Mouse (Mus musculus) intestine, embryonic 14.5 days (tissue): ENCODE measurements around the gene Pdha2. TPM values are rescaled to one million over a fixed set of nuclear protein-coding genes. Genes with fewer than 3 reads are reported as not detected.

ENCODE experiments used
- ATAC-seq: fragments of 200-750 bp; cut with Nextera tagmentation; replicated peaks from 2 replicates; pipeline ENCODE4 v1.8.0; 2017; ENCODE audit warnings: low read depth, moderate number of reproducible peaks, moderate TSS enrichment, moderate library complexity; ENCODE audit not compliant: low FRiP score, low TSS enrichment
- DNase-seq: peaks from one replicate; pipeline ENCODE4 v3.0.0-alpha.2; 2018; ENCODE audit warnings: low spot score
- H3K27ac ChIP-seq: fragments of 300-500 bp; sonication (generic); 2 replicates; pipeline ENCODE4 v1.5.1; 2014; ENCODE audit warnings: low read depth, mild to moderate bottlenecking, control low read depth
- H3K27me3 ChIP-seq: fragments of 300-500 bp; sonication (generic); replicated peaks from 2 replicates; pipeline ENCODE4 v1.6.1; 2014; ENCODE audit warnings: low read length, control low read depth; ENCODE audit not compliant: control insufficient read depth, insufficient read depth
- H3K36me3 ChIP-seq: fragments of 300-500 bp; sonication (generic); 2 replicates; pipeline ENCODE4 v1.6.1; 2014; ENCODE audit warnings: low read length, control low read depth; ENCODE audit not compliant: control insufficient read depth, insufficient read depth
- H3K4me1 ChIP-seq: fragments of 300-500 bp; sonication (generic); replicated peaks from 2 replicates; pipeline ENCODE4 v1.6.1; 2014; ENCODE audit warnings: low read length, control low read depth, mixed read lengths; ENCODE audit not compliant: control insufficient read depth, insufficient read depth
- H3K4me2 ChIP-seq: fragments of 300-500 bp; sonication (generic); 2 replicates; pipeline ENCODE4 v1.6.1; 2014; ENCODE audit warnings: low read length
- H3K4me3 ChIP-seq: fragments of 300-500 bp; sonication (generic); 2 replicates; pipeline ENCODE4 v1.5.1; 2014; ENCODE audit warnings: low read depth, low read length, control low read depth, mixed read lengths
- H3K9ac ChIP-seq: fragments of 300-500 bp; sonication (generic); 2 replicates; pipeline ENCODE4 v1.6.1; 2014; ENCODE audit warnings: mild to moderate bottlenecking, low read length
- H3K9me3 ChIP-seq: fragments of 300-500 bp; sonication (generic); 2 replicates; pipeline ENCODE4 v1.6.1; 2016; ENCODE audit warnings: low read length, control low read depth; ENCODE audit not compliant: control insufficient read depth
- WGBS: fragments of 180-500 bp; shearing (Covaris S2); extraction: QIAGEN DNeasy Blood & Tissue Kit; methylation state at CpG from one replicate; pipeline ENCODE4 v1.1.7; 2014; 5-methylcytosine and 5-hydroxymethylcytosine counted together
- polyA plus RNA-seq: library from polyadenylated mRNA; unstranded; fragments of >200 nt; fragmentation: Nextera tagmentation; extraction: Ambion mirVana; gene quantifications from 2 replicates; pipeline ENCODE4 v1.2.1, GENCODE M21; 2014

The Pdha2 gene
- polyA plus RNA-seq, 1 experiment from 2014 or later, result not detected

- Histone ChIP-seq H3K27me3 (no peaks in the 10 kb centered on the region), H3K9me3 (0 out of 2 replicates have a peak, but pooled peaks cover 3% of the 10 kb centered on the region), H3K4me2 (no peak overlapping the region), H3K4me3 (no peak overlapping the region), H3K36me3 (no peaks in the 10 kb centered on the region), H3K27ac (no peak overlapping the region), H3K4me1 (no peaks in the 10 kb centered on the region), H3K9ac (no peak overlapping the region)
- ATAC-seq (no peak), DNase-seq (no peak)
- WGBS, result 77% methylated on average over 6 of the region's 6 CpGs
Measured at GRCm38 (mm10) chr3:141216237-141216636, 4.1 kb upstream of the Pdha2 start.

GRCm38 (mm10) chr3:141214789-141215188 lies 2.6 kb upstream of the Pdha2 start:
- no peak for ATAC-seq
- WGBS, result 86% methylated on average over 2 of the region's 2 CpGs
- H3K36me3 ChIP-seq, result no peaks in the 10 kb centered on the region

GRCm38 (mm10) chr3:141214197-141214596 lies 2.0 kb upstream of the Pdha2 start:
- Histone ChIP-seq H3K36me3 (no peaks in the 10 kb centered on the region), H3K27ac (no peak overlapping the region), H3K9ac (no peak overlapping the region), H3K27me3 (no peaks in the 10 kb centered on the region), H3K4me1 (no peaks in the 10 kb centered on the region), H3K4me2 (no peak overlapping the region), H3K4me3 (no peak overlapping the region), H3K9me3 (0 out of 2 replicates have a peak, but pooled peaks cover 6% of the 10 kb centered on the region)
- DNase-seq (no peak), ATAC-seq (no peak)

More at GRCm38 (mm10) chr3:141214789-141215188, 2.6 kb upstream of the Pdha2 start:
- H3K27ac ChIP-seq, result no peak overlapping the region
- no peaks in the 10 kb centered on the region for H3K4me1 ChIP-seq
- H3K27me3 ChIP-seq, result no peaks in the 10 kb centered on the region
- 0 out of 2 replicates have a peak, but pooled peaks cover 6% of the 10 kb centered on the region for H3K9me3 ChIP-seq
- no peak for DNase-seq
- no peak overlapping the region for H3K4me3 ChIP-seq
- no peak overlapping the region for H3K9ac ChIP-seq
- no peak overlapping the region for H3K4me2 ChIP-seq

GRCm38 (mm10) chr3:141211644-141212043 lies 511 bp downstream of the Pdha2 start:
- Histone ChIP-seq H3K4me2 (no peak overlapping the region), H3K4me1 (no peaks in the 10 kb centered on the region), H3K27me3 (no peaks in the 10 kb centered on the region), H3K27ac (no peak overlapping the region), H3K36me3 (no peaks in the 10 kb centered on the region), H3K9ac (no peak overlapping the region), H3K9me3 (0 out of 2 replicates have a peak, but pooled peaks cover 6% of the 10 kb centered on the region), H3K4me3 (no peak overlapping the region)
- ATAC-seq (no peak), DNase-seq (no peak)
- 96% methylated on average over 17 of the region's 17 CpGs for WGBS

- no peaks in the 10 kb centered on the region for H3K36me3 ChIP-seq
- no peak for ATAC-seq
Measured at GRCm38 (mm10) chr3:141201766-141202165, 10.4 kb downstream of the Pdha2 start.

GRCm38 (mm10) chr3:141197308-141197861 lies 14.8 kb downstream of the Pdha2 start:
- H3K9ac ChIP-seq, result no peak overlapping the region
- DNase-seq (no peak), ATAC-seq (no peak)
- no peak overlapping the region for H3K27ac ChIP-seq
- no peaks in the 10 kb centered on the region for H3K36me3 ChIP-seq
- no peaks in the 10 kb centered on the region for H3K9me3 ChIP-seq
- H3K4me1 ChIP-seq, result no peaks in the 10 kb centered on the region
- 77% methylated on average over 4 of the region's 4 CpGs for WGBS
- no peak overlapping the region for H3K4me2 ChIP-seq
- no peaks in the 10 kb centered on the region for H3K27me3 ChIP-seq
- no peak overlapping the region for H3K4me3 ChIP-seq

More at GRCm38 (mm10) chr3:141201766-141202165, 10.4 kb downstream of the Pdha2 start:
- Histone ChIP-seq H3K9me3 (no peaks in the 10 kb centered on the region), H3K27me3 (no peaks in the 10 kb centered on the region), H3K9ac (no peak overlapping the region), H3K4me3 (no peak overlapping the region), H3K4me2 (no peak overlapping the region), H3K27ac (no peak overlapping the region), H3K4me1 (no peaks in the 10 kb centered on the region)
- 73% methylated on average over 2 of the region's 2 CpGs for WGBS
- no peak for DNase-seq

GRCm38 (mm10) chr3:141191653-141192052 lies 20.5 kb downstream of the Pdha2 start:
- Histone ChIP-seq H3K36me3 (no peaks in the 10 kb centered on the region), H3K27me3 (no peaks in the 10 kb centered on the region), H3K9me3 (no peaks in the 10 kb centered on the region), H3K4me3 (no peak overlapping the region), H3K4me1 (no peaks in the 10 kb centered on the region), H3K4me2 (no peak overlapping the region), H3K27ac (no peak overlapping the region), H3K9ac (no peak overlapping the region)
- no peak for DNase-seq
- ATAC-seq, result no peak
- 93% methylated on average over 3 of the region's 3 CpGs for WGBS

- no peaks in the 10 kb centered on the region for H3K9me3 ChIP-seq
- no peaks in the 10 kb centered on the region for H3K4me1 ChIP-seq
- no peaks in the 10 kb centered on the region for H3K27me3 ChIP-seq
- H3K4me2 ChIP-seq, result no peak overlapping the region
- no peak overlapping the region for H3K4me3 ChIP-seq
- ATAC-seq (no peak), DNase-seq (no peak)
- no peaks in the 10 kb centered on the region for H3K36me3 ChIP-seq
- H3K9ac ChIP-seq, result no peak overlapping the region
- no peak overlapping the region for H3K27ac ChIP-seq
- WGBS, result 78% methylated on average over 4 of the region's 4 CpGs
Measured at GRCm38 (mm10) chr3:141190429-141190828, 21.7 kb downstream of the Pdha2 start.

- Histone ChIP-seq H3K27ac (no peak overlapping the region), H3K9me3 (no peaks in the 10 kb centered on the region), H3K4me2 (no peak overlapping the region), H3K4me3 (no peak overlapping the region), H3K36me3 (no peaks in the 10 kb centered on the region), H3K9ac (no peak overlapping the region), H3K4me1 (no peaks in the 10 kb centered on the region), H3K27me3 (no peaks in the 10 kb centered on the region)
- ATAC-seq (no peak), DNase-seq (no peak)
Measured at GRCm38 (mm10) chr3:141160986-141161385, 51.2 kb downstream of the Pdha2 start.
